Mouse (Mus musculus) liver, embryonic 14.5 days (tissue): ENCODE measurements around the gene Gtf2ird2. TPM values are rescaled to one million over a fixed set of nuclear protein-coding genes. Genes with fewer than 3 reads are reported as not detected.

Source experiments
- ATAC-seq: fragments of 200-750 bp; cut with Nextera tagmentation; 2 replicates; pipeline ENCODE4 v1.8.0; 2017; ENCODE audit warnings: moderate number of reproducible peaks, mild to moderate bottlenecking, moderate library complexity; ENCODE audit not compliant: insufficient read depth
- DNase-seq, 3 experiments: peaks; one replicate each; pipeline ENCODE4 v3.0.0-alpha.2; 2012 to 2013; ENCODE audit warnings: low read depth in 3 of 3, low spot score in 3 of 3
- H3K27ac ChIP-seq: fragments of 300-500 bp; sonication (generic); 2 replicates; pipeline ENCODE4 v1.5.1; 2014; ENCODE audit warnings: moderate library complexity, mild to moderate bottlenecking, control low read depth, inconsistent platforms
- H3K27me3 ChIP-seq: fragments of 300-500 bp; sonication (generic); 2 replicates; pipeline ENCODE4 v1.6.1; 2014; ENCODE audit warnings: mild to moderate bottlenecking, low read length, moderate library complexity; ENCODE audit not compliant: control insufficient read depth, insufficient read depth
- H3K36me3 ChIP-seq: fragments of 300-500 bp; sonication (generic); replicated peaks from 2 replicates; pipeline ENCODE4 v1.6.1; 2014; ENCODE audit warnings: low read depth; ENCODE audit not compliant: control insufficient read depth, insufficient read depth
- H3K4me1 ChIP-seq, 2 experiments: fragments of 200-500 bp in 1 of 2; fragments of 300-500 bp in 1 of 2; sonication (generic) in 1 of 2; replicated peaks; 2 replicates each; pipeline ENCODE4 v1.6.1; 2012 to 2014; ENCODE audit warnings: antibody characterized with exemption in 1 of 2, inconsistent platforms in 1 of 2, low read length in 1 of 2; ENCODE audit not compliant: control insufficient read depth in 2 of 2, insufficient read depth in 2 of 2
- H3K4me2 ChIP-seq: fragments of 300-500 bp; sonication (generic); 2 replicates; pipeline ENCODE4 v1.6.1; 2014; ENCODE audit warnings: low read depth, mild to moderate bottlenecking, control low read depth, moderate library complexity
- H3K4me3 ChIP-seq, 2 experiments: fragments of 200-500 bp in 1 of 2; fragments of 300-500 bp in 1 of 2; sonication (generic) in 1 of 2; 2 replicates each; pipeline ENCODE4 v1.5.1; 2012 to 2014; ENCODE audit warnings: low read depth in 2 of 2, low read length in 2 of 2, mild to moderate bottlenecking in 2 of 2, control low read depth in 1 of 2, inconsistent platforms in 1 of 2, moderate library complexity in 1 of 2; ENCODE audit not compliant: insufficient read depth in 1 of 2
- H3K9ac ChIP-seq: fragments of 300-500 bp; sonication (generic); replicated peaks from 2 replicates; pipeline ENCODE4 v1.6.1; 2014; ENCODE audit warnings: mild to moderate bottlenecking, control low read depth, moderate library complexity
- H3K9me3 ChIP-seq: fragments of 300-500 bp; sonication (generic); 2 replicates; pipeline ENCODE4 v1.6.1; 2016; ENCODE audit warnings: low read length, mixed read lengths; ENCODE audit not compliant: control insufficient read depth
- CTCF ChIP-seq: IDR thresholded peaks from 2 replicates; pipeline ENCODE4 v1.5.1; 2016; ENCODE audit warnings: antibody characterized with exemption, low read depth, control low read depth
- EP300 ChIP-seq: IDR thresholded peaks from 2 replicates; pipeline ENCODE4 v1.6.1; 2016; ENCODE audit warnings: antibody characterized with exemption, low read depth
- WGBS: fragments of 180-500 bp; shearing (Covaris S2); extraction: QIAGEN DNeasy Blood & Tissue Kit; methylation state at CpG from one replicate; pipeline ENCODE4 v1.1.7; 2014; ENCODE audit not compliant: insufficient replicate concordance; 5-methylcytosine and 5-hydroxymethylcytosine counted together
- polyA plus RNA-seq, 2 experiments: library from polyadenylated mRNA; depleted of rRNA in 1 of 2; stranded (reverse) in 1 of 2; unstranded in 1 of 2; fragments of >200 nt; fragmentation: Nextera tagmentation in 1 of 2; extraction: Ambion mirVana in 1 of 2; gene quantifications; 2 replicates each; pipeline versions ENCODE4 v1.2.1 to v1.2.3; 2012 to 2014

The Gtf2ird2 gene
- polyA plus RNA-seq, 2 experiments = 1.2 to 2.0 TPM

- H3K36me3 ChIP-seq = peaks cover 32% of the 10 kb centered on the region
- H3K4me2 ChIP-seq = no peak overlapping the region
- H3K27me3 ChIP-seq = no peaks in the 10 kb centered on the region
- DNase-seq (no peak), ATAC-seq (0 out of 2 replicates have a peak, but pooled peaks have one; percentile 3)
- no peaks in the 10 kb centered on the region for H3K9me3 ChIP-seq
- TF ChIP-seq EP300 (no peak), CTCF (no peak)
- H3K9ac ChIP-seq = no peak overlapping the region
- no peak overlapping the region for H3K4me3 ChIP-seq
- H3K27ac ChIP-seq = no peak overlapping the region
- 65% methylated on average over 3 of the region's 3 CpGs for WGBS
- H3K4me1 ChIP-seq = peaks cover 0 to 19% of the 10 kb centered on the region in 2 experiments; a peak in 2 of 4 replicates
Observed at GRCm38 (mm10) chr5:134236241-134236640, 52.4 kb downstream of the Gtf2ird2 start.

- ATAC-seq (no peak), DNase-seq (no peak)
- Histone ChIP-seq H3K9ac (no peak overlapping the region), H3K4me2 (no peak overlapping the region), H3K4me3 (no peak overlapping the region), H3K36me3 (peaks cover 37% of the 10 kb centered on the region), H3K27ac (no peak overlapping the region), H3K4me1 (peaks cover 0 to 19% of the 10 kb centered on the region in 2 experiments; a peak in 2 of 4 replicates), H3K27me3 (no peaks in the 10 kb centered on the region), H3K9me3 (no peaks in the 10 kb centered on the region)
- TF ChIP-seq EP300 (no peak), CTCF (no peak)
- WGBS = 40% methylated on average over 6 of the region's 6 CpGs
Observed at GRCm38 (mm10) chr5:134236796-134237195, 53.0 kb downstream of the Gtf2ird2 start.

GRCm38 (mm10) chr5:134237508-134237907 lies 53.7 kb downstream of the Gtf2ird2 start:
- ATAC-seq = no peak
- peaks cover 0 to 17% of the 10 kb centered on the region in 2 experiments; a peak in 2 of 4 replicates for H3K4me1 ChIP-seq
- DNase-seq = no peak
- no peak overlapping the region for H3K4me2 ChIP-seq
- H3K4me3 ChIP-seq = no peak overlapping the region
- H3K27ac ChIP-seq = no peak overlapping the region
- no peaks in the 10 kb centered on the region for H3K9me3 ChIP-seq
- WGBS = 82% methylated on average over 11 of the region's 11 CpGs
- TF ChIP-seq EP300 (no peak), CTCF (no peak)
- H3K9ac ChIP-seq = no peak overlapping the region
- no peaks in the 10 kb centered on the region for H3K27me3 ChIP-seq
- H3K36me3 ChIP-seq = peaks cover 44% of the 10 kb centered on the region

- Histone ChIP-seq H3K4me3 (no peak overlapping the region), H3K4me1 (peaks cover 0 to 14% of the 10 kb centered on the region in 2 experiments; a peak in 2 of 4 replicates), H3K36me3 (peaks cover 50% of the 10 kb centered on the region), H3K4me2 (no peak overlapping the region), H3K27ac (no peak overlapping the region), H3K9ac (no peak overlapping the region), H3K27me3 (no peaks in the 10 kb centered on the region), H3K9me3 (no peaks in the 10 kb centered on the region)
- TF ChIP-seq EP300 (no peak), CTCF (no peak)
- no peak for DNase-seq
- 75% methylated on average over 28 of the region's 28 CpGs for WGBS
- ATAC-seq = 0 out of 2 replicates have a peak, but pooled peaks have one; percentile 18
Observed at GRCm38 (mm10) chr5:134237936-134238760, 54.3 kb downstream of the Gtf2ird2 start.

- no peaks in the 10 kb centered on the region for H3K27me3 ChIP-seq
- no peak overlapping the region for H3K9ac ChIP-seq
Observed at GRCm38 (mm10) chr5:134241831-134242230, 58.0 kb downstream of the Gtf2ird2 start.

More at GRCm38 (mm10) chr5:134241831-134242230, 58.0 kb downstream of the Gtf2ird2 start:
- Histone ChIP-seq H3K27ac (no peak overlapping the region), H3K36me3 (peaks cover 70% of the 10 kb centered on the region), H3K9me3 (no peaks in the 10 kb centered on the region), H3K4me1 (0 out of 4 replicates have a peak, but pooled peaks cover 0 to 1% of the 10 kb centered on the region in 2 experiments), H3K4me3 (no peak overlapping the region), H3K4me2 (no peak overlapping the region)
- ATAC-seq (no peak), DNase-seq (no peak)
- WGBS = 69% methylated on average over 5 of the region's 5 CpGs
- TF ChIP-seq EP300 = no peak
- TF ChIP-seq CTCF = no peak
